Mouse (Mus musculus) C2C12 (cell line): ENCODE data around the gene Grin2a. TPM values are rescaled to one million over a fixed set of nuclear protein-coding genes. Genes with fewer than 3 reads are reported as not detected.

Source experiments
- H3K27me3 ChIP-seq: one replicate; pipeline ENCODE4 v1.6.1; 2011; ENCODE audit not compliant: control insufficient read depth, insufficient read depth, insufficient read length
- H3K36me3 ChIP-seq: one replicate; pipeline ENCODE4 v1.6.1; 2011; ENCODE audit not compliant: control insufficient read depth, insufficient read depth
- H3K4me3 ChIP-seq: one replicate; pipeline ENCODE4 v1.5.1; 2011; ENCODE audit warnings: mild to moderate bottlenecking, control low read depth; ENCODE audit not compliant: poor library complexity, insufficient read depth, severe bottlenecking
- H3K79me2 ChIP-seq: one replicate; pipeline ENCODE4 v1.6.1; 2011; ENCODE audit not compliant: control insufficient read depth, insufficient read depth
- H3K79me3 ChIP-seq: one replicate; pipeline ENCODE4 v1.6.1; 2011; ENCODE audit warnings: low read depth, control low read depth
- H3ac ChIP-seq: one replicate; pipeline ENCODE3; 2011; ENCODE audit warnings: low read depth; ENCODE audit not compliant: control insufficient read depth, insufficient read length
- CEBPB ChIP-seq: IDR thresholded peaks from one replicate; pipeline ENCODE4 v1.6.1; 2011; ENCODE audit warnings: low read depth, mild to moderate bottlenecking, control low read depth, moderate library complexity
- CTCF ChIP-seq: IDR thresholded peaks from one replicate; pipeline ENCODE4 v1.5.1; 2011; ENCODE audit not compliant: control insufficient read depth, insufficient read depth, insufficient read length
- FOSL1 ChIP-seq: IDR thresholded peaks from one replicate; pipeline ENCODE4 v1.8.0; 2011; ENCODE audit warnings: mild to moderate bottlenecking, low read length; ENCODE audit not compliant: poor library complexity, insufficient read depth, severe bottlenecking
- MAX ChIP-seq: IDR thresholded peaks from one replicate; pipeline ENCODE4 v1.6.1; 2011; ENCODE audit warnings: mild to moderate bottlenecking, control low read depth
- MYOD1 ChIP-seq: IDR thresholded peaks from one replicate; pipeline ENCODE4 v1.6.1; 2011; ENCODE audit warnings: low read depth; ENCODE audit not compliant: control insufficient read depth, insufficient read length
- MYOG ChIP-seq: IDR thresholded peaks from one replicate; pipeline ENCODE4 v1.6.1; 2011; ENCODE audit not compliant: control insufficient read depth, insufficient read length; ENCODE audit errors: extremely low read depth
- USF1 ChIP-seq: IDR thresholded peaks from one replicate; pipeline ENCODE4 v1.6.1; 2011; ENCODE audit warnings: low read depth, mild to moderate bottlenecking, control low read depth, moderate library complexity
- polyA plus RNA-seq: library from polyadenylated mRNA; unstranded; fragments of >200 nt; fragmentation: generic; extraction: Trizol; gene quantifications from one replicate; pipeline ENCODE4 v1.2.1, GENCODE M21; 2012; ENCODE audit warnings: missing spikeins

Grin2a gene
- polyA plus RNA-seq, 1 experiment, result 0.01 TPM

DNA sequence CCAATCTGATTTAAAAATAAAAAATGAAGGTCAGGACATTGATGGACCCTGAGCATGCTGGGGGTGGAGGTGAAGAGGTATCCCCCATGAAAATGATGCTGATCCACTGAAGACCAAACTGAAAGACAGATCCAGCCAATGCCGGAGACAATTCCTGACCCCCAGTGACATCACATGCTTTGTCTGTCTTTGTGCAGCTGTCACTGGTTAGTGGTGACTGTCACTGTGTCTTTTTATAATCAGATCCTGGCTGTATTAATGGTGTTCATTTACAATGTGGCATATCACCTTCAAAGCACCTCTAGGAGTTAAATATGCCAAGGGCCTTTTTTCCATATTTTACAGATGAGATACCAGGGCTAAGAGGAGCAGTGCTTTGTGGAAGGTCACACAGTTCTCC lies 32.9 kb downstream of the Grin2a start:
- Histone ChIP-seq H3ac (no peak overlapping the region), H3K36me3 (no peaks in the 10 kb centered on the region), H3K79me3 (no peaks in the 10 kb centered on the region), H3K27me3 (no peaks in the 10 kb centered on the region), H3K4me3 (no peak overlapping the region), H3K79me2 (no peaks in the 10 kb centered on the region)
- TF ChIP-seq MYOG, result no peak
- TF ChIP-seq MYOD1, result no peak
- no peak for TF ChIP-seq CEBPB

DNA sequence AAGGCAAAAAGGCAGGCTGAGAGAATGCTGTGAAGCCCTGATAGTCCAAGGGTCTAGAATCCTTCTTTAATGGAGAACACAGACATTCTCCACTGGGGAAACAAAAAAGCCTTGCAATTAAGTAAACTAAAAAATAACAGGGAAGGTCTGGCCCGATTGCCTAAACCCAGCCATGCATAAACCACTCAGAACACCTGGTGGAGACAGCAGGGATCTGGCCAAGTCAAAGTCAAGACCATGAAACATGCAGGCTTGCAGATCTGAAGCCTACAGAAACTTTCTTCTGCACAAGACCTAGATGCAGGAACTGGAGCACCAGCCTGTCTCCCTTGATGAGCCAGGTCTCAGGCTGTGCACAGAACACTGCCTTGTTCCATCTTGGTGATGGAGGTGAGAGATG lies 36.0 kb downstream of the Grin2a start:
- H3K4me3 ChIP-seq, result no peak overlapping the region
- no peak for TF ChIP-seq MYOG
- no peak for TF ChIP-seq USF1
- TF ChIP-seq CEBPB, result no peak
- no peak for TF ChIP-seq CTCF
- TF ChIP-seq FOSL1, result no peak
- no peak for TF ChIP-seq MAX
- no peak for TF ChIP-seq MYOD1
- no peaks in the 10 kb centered on the region for H3K36me3 ChIP-seq
- H3K79me2 ChIP-seq, result no peaks in the 10 kb centered on the region
- H3ac ChIP-seq, result no peak overlapping the region
- no peaks in the 10 kb centered on the region for H3K27me3 ChIP-seq
- no peaks in the 10 kb centered on the region for H3K79me3 ChIP-seq

DNA sequence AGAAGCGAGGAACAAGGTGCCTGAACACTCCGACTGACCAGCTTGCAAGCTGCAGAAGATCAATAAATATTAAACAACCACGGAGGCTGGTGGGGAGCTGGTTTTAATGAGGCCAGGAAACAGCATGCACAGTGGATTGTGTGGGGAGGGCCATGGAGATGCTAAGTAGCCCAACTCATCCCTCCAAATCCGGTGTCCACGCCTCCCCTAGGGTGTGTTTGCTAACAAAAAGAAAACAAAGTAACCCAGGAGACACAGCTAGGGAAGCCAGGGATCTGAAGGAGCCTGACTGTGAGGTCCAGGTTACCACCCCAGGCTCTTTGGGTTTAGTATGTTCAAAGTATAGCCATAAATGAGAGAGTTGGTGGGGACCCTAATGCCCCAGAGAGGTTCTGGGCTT lies 41.1 kb downstream of the Grin2a start:
- Histone ChIP-seq H3K36me3 (no peaks in the 10 kb centered on the region), H3K79me2 (no peaks in the 10 kb centered on the region), H3K79me3 (no peaks in the 10 kb centered on the region), H3K27me3 (no peaks in the 10 kb centered on the region), H3K4me3 (no peak overlapping the region), H3ac (no peak overlapping the region)
- TF ChIP-seq MAX (no peak), USF1 (no peak), CTCF (no peak), FOSL1 (no peak), MYOD1 (no peak), CEBPB (no peak), MYOG (no peak)

DNA sequence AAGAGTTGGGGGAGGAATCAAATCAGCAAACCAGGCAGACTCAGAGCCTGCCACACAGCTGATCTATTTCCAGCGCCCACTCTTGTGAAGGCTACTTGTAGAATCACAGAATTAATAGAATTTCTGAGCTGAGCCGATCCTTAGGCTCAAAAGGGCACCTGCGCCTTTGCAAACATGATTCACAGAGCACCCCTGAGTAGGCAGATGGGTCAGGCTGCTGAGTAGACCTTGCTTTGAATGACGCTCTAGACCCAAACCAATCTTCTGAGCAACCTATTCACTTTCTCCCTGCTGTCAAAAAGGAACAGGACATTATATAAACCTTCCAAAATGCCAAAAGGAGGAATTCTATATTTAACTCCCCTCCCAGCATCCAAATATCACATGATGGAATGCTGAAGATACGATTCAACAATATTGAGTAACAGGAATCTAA lies 41.9 kb downstream of the Grin2a start:
- Histone ChIP-seq H3K79me3 (no peaks in the 10 kb centered on the region), H3ac (no peak overlapping the region), H3K4me3 (no peak overlapping the region), H3K27me3 (no peaks in the 10 kb centered on the region), H3K79me2 (no peaks in the 10 kb centered on the region), H3K36me3 (no peaks in the 10 kb centered on the region)
- TF ChIP-seq MYOG (no peak), USF1 (no peak), MYOD1 (no peak), CTCF (no peak), MAX (no peak), CEBPB (no peak), FOSL1 (no peak)

DNA sequence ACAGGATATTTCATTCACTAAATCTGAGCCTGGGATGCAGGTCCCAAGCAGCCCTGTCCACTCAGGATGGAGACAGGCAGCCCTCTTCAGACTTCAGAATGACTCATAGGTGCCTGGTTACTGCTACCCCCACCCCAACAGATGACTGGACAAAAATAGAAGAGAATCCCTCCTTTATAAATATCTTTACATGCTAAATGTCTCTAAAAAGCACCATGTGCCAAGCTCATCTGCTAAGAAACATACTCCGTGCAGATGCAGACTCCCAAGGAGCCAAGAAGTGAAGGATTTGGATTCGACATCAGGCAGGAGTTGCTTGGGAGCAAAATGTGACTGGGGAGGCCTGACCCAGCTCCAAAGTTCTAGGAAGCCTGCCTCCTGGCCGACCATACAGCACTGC lies 46.1 kb downstream of the Grin2a start:
- Histone ChIP-seq H3K79me2 (no peaks in the 10 kb centered on the region), H3K4me3 (no peak overlapping the region), H3K36me3 (no peaks in the 10 kb centered on the region), H3K27me3 (no peaks in the 10 kb centered on the region), H3K79me3 (no peaks in the 10 kb centered on the region), H3ac (no peak overlapping the region)
- no peak for TF ChIP-seq MAX
- TF ChIP-seq CEBPB, result no peak
- TF ChIP-seq USF1, result no peak
- no peak for TF ChIP-seq CTCF
- TF ChIP-seq MYOG, result no peak
- TF ChIP-seq MYOD1, result no peak
- TF ChIP-seq FOSL1, result no peak

DNA sequence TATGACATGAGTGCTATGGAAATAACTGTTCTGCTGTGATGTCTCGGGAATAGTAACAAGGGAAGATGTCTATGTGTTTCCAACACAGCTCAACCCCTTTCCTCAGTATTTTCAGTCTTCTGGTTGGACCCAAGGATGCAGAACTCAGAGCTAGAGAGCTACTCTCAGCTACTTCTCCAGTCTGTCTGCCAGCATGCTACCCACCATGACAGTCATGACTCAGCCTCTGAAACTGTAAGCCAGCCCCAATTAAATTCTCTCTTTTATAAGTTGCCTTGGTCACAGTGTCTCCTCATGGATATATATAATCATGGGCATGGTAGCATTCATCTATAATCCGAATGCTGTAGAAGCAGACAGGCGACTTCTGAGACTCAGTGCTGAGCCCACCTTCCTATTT lies 47.9 kb downstream of the Grin2a start:
- Histone ChIP-seq H3ac (no peak overlapping the region), H3K79me2 (no peaks in the 10 kb centered on the region), H3K27me3 (no peaks in the 10 kb centered on the region), H3K4me3 (no peak overlapping the region), H3K79me3 (no peaks in the 10 kb centered on the region), H3K36me3 (no peaks in the 10 kb centered on the region)
- TF ChIP-seq CTCF (no peak), MYOD1 (no peak), MAX (no peak), CEBPB (no peak), USF1 (no peak), MYOG (no peak), FOSL1 (no peak)
